Mouse (Mus musculus) lung, postnatal 0 days (tissue): ENCODE data around the gene Myo19.

Source experiments
- CTCF ChIP-seq: IDR thresholded peaks from 2 replicates; pipeline ENCODE4 v1.5.1; 2016; ENCODE audit warnings: antibody characterized with exemption, mild to moderate bottlenecking
- EP300 ChIP-seq: IDR thresholded peaks from 2 replicates; pipeline ENCODE4 v1.6.1; 2016; ENCODE audit warnings: antibody characterized with exemption, mild to moderate bottlenecking, control low read depth

GRCm38 (mm10) chr11:84916053-84916702 is 36.2 kb downstream of the Myo19 start, which contains the start of gene Znhit3:
- peak; percentile 30 for TF ChIP-seq CTCF
- no peak for TF ChIP-seq EP300
